Mouse (Mus musculus) urinary bladder, postnatal 14 days (tissue): ENCODE results near the gene Tenm4.

Experiments used
- DNase-seq: peaks from one replicate; pipeline ENCODE4 v3.0.0; 2021; ENCODE audit warnings: low spot score

The Tenm4 gene

GRCm38 (mm10) chr7:96525344-96525743 lies 354.3 kb downstream of the Tenm4 start:
- no peak for DNase-seq

- DNase-seq: no peak
Measured at GRCm38 (mm10) chr7:96530571-96531426, 359.8 kb downstream of the Tenm4 start.

- DNase-seq: no peak
Measured at GRCm38 (mm10) chr7:96531954-96532737, 361.1 kb downstream of the Tenm4 start.

- no peak for DNase-seq
Measured at GRCm38 (mm10) chr7:96532804-96533400, 361.9 kb downstream of the Tenm4 start.

GRCm38 (mm10) chr7:96536313-96536880 lies 365.4 kb downstream of the Tenm4 start:
- no peak for DNase-seq

GRCm38 (mm10) chr7:96539248-96540034 lies 368.4 kb downstream of the Tenm4 start:
- no peak for DNase-seq

- no peak for DNase-seq
Measured at GRCm38 (mm10) chr7:96540458-96541096, 369.5 kb downstream of the Tenm4 start.

- no peak for DNase-seq
Measured at GRCm38 (mm10) chr7:96545979-96546378, 374.9 kb downstream of the Tenm4 start.

GRCm38 (mm10) chr7:96551809-96552208 lies 380.8 kb downstream of the Tenm4 start:
- no peak for DNase-seq

- DNase-seq: no peak
Measured at GRCm38 (mm10) chr7:96552292-96552860, 381.3 kb downstream of the Tenm4 start.

- peak; percentile 20 for DNase-seq
Measured at GRCm38 (mm10) chr7:96554277-96554690, 383.2 kb downstream of the Tenm4 start.

GRCm38 (mm10) chr7:96555294-96555693 lies 384.2 kb downstream of the Tenm4 start:
- no peak for DNase-seq

GRCm38 (mm10) chr7:96556756-96557155 lies 385.7 kb downstream of the Tenm4 start:
- DNase-seq: no peak

- DNase-seq: no peak
Measured at GRCm38 (mm10) chr7:96562890-96563289, 391.8 kb downstream of the Tenm4 start.

- DNase-seq: no peak
Measured at GRCm38 (mm10) chr7:96563329-96564065, 392.5 kb downstream of the Tenm4 start.

GRCm38 (mm10) chr7:96565806-96566205 lies 394.8 kb downstream of the Tenm4 start:
- DNase-seq: peak; percentile 66

- DNase-seq: no peak
Measured at GRCm38 (mm10) chr7:96566260-96566659, 395.2 kb downstream of the Tenm4 start.

GRCm38 (mm10) chr7:96568034-96568433 lies 397.0 kb downstream of the Tenm4 start:
- no peak for DNase-seq

GRCm38 (mm10) chr7:96570965-96571364 lies 399.9 kb downstream of the Tenm4 start:
- DNase-seq: no peak

- DNase-seq: no peak
Measured at GRCm38 (mm10) chr7:96572995-96573394, 401.9 kb downstream of the Tenm4 start.
